Mouse (Mus musculus) lung, adult 2 months (tissue): ENCODE measurements around the gene Itpk1. TPM values are rescaled to one million over a fixed set of nuclear protein-coding genes. Genes with fewer than 3 reads are reported as not detected.

Experiments
- DNase-seq: peaks from one replicate; pipeline ENCODE4 v3.0.0; 2022
- H3K4me1 ChIP-seq: fragments of 200-500 bp; 2 replicates; pipeline ENCODE4 v1.6.1; 2011; ENCODE audit warnings: low read length; ENCODE audit not compliant: control insufficient read depth, insufficient read depth
- H3K4me3 ChIP-seq: fragments of 200-500 bp; replicated peaks from 2 replicates; pipeline ENCODE3; 2011; ENCODE audit warnings: low read depth, mild to moderate bottlenecking, control low read depth, low read length; ENCODE audit errors: extremely low read depth
- CTCF ChIP-seq: fragments of 200-500 bp; IDR thresholded peaks from 2 replicates; pipeline ENCODE4 v1.5.1; 2011; ENCODE audit warnings: mild to moderate bottlenecking, low read length, control low read depth; ENCODE audit not compliant: insufficient read depth
- POLR2A ChIP-seq: fragments of 200-500 bp; IDR thresholded peaks from 2 replicates; pipeline ENCODE4 v1.6.1; 2011; ENCODE audit warnings: low read depth, mild to moderate bottlenecking, control low read depth, low read length, borderline replicate concordance; ENCODE audit errors: extremely low read depth
- WGBS: fragments of 180-500 bp; shearing (Covaris S2); methylation state at CpG from one replicate; pipeline ENCODE4 v1.1.7; 2018; 5-methylcytosine and 5-hydroxymethylcytosine counted together
- polyA plus RNA-seq: library from polyadenylated mRNA; depleted of rRNA; stranded (reverse); fragments of >200 nt; gene quantifications from 2 replicates; pipeline ENCODE4 v1.2.3, GENCODE M21; 2012

Itpk1 gene
- polyA plus RNA-seq, 1 experiment: 26.3 TPM

GRCm38 (mm10) chr12:102697381-102697780 is 7.3 kb downstream of the Itpk1 start:
- peaks cover 3% of the 10 kb centered on the region for H3K4me1 ChIP-seq
- no peak for TF ChIP-seq POLR2A
- no peak for TF ChIP-seq CTCF
- no peak for DNase-seq
- H3K4me3 ChIP-seq: no peak overlapping the region
- 71% methylated on average over 7 of the region's 7 CpGs for WGBS

DNA sequence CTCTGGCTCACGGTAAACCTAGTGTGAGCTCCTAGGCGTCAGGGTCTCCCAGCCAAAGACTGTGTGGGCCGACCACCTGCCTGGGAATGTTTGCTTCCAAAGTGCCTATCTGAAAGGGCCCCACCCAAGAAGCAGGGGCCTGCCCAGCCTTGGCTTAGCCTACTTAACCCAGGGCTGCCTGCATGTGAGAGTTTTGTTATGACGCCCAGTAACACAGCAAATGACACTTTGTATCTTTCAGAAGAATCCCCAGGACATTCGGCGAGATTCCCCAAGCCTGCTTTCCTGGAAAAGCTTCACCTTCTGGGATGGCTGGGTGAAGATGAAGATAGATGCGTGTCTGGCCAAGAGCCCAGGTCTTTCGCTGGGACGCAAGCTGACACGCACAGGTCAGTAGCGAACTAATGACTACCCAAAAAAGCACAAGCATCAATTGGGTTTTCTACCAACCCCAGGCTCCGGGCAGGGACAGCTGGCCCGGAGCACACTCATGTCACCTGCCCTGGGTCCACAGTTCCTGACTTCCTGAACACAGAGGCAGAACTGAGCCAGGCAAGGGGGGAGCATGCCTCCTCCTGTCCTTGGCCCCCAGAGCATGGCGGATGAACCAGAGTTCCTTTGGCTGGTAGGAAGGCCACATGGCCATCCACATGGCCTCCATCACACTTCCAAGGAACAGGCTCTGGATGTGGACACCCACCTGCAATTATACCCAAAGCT is 7.9 kb downstream of the Itpk1 start:
- Histone ChIP-seq H3K4me3 (no peak overlapping the region), H3K4me1 (peaks cover 3% of the 10 kb centered on the region)
- no peak for DNase-seq
- TF ChIP-seq POLR2A (no peak), CTCF (no peak)
- 79% methylated on average over 14 of the region's 14 CpGs for WGBS

DNA sequence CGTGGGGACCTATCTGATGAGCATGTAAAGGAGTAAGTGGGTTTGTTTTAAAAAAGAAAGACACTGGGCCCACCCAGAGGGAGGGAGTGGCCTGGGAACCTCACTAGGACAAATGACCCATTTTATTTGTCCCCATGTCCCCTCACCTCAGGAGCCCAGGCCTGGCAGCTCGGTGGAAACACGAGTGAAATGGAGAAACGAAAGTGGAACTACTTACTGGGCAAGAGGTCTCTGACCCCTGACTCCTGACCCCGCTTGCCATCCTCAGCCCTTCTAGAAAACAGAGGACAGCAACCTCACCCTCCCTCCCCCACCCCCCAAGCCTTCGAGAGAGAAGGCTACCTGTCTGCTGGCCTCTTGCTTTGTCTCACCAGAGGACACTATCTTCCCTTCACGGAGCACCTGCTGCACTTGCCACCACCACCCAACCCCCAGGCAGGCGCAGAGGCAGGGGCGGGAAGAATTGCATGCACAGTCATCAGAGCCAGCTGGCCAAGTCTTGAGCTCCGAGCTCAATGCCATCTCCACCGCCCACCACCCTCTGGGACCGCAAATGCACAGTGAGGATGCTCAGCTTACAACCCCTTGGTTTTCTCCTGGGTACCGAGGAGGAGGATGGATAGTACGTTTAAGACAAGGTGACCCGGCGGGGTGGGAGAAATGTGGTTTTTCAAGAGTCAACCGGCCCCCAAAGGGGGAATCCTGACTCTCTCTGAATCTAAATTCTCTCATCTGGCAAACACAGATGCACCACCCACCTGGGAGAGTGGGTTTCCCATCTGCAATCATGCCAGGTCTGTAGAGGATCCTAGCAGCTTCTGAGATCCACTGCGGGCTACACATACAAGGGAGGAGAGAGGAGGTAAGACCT is 9.1 kb downstream of the Itpk1 start:
- peaks cover 3% of the 10 kb centered on the region for H3K4me1 ChIP-seq

DNA sequence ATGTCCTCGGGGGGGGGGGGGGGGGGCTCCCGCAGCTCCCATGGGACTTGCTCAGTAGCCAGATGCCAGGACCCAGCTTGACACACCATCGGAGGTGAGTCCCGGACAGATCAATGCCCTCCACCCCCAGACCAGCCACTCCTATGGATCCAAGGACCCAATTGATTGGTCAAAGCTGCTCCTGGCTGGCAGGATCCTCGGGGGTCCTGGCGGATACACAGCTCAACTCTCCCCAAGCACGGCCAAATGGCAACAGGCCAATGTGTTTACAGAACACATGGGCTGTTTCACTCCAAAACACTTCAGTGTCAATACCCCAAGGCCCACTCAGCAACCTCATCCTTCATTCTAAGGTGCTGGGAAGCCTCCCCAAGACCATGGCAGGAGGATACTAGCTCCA is 13.0 kb downstream of the Itpk1 start:
- no peak for TF ChIP-seq POLR2A
- no peak for TF ChIP-seq CTCF
- no peak overlapping the region for H3K4me3 ChIP-seq
- no peak for DNase-seq
- WGBS: 60% methylated on average over 6 of the region's 7 CpGs
- H3K4me1 ChIP-seq: peaks cover 8% of the 10 kb centered on the region

More for the DNA sequence above, 9.1 kb downstream of the Itpk1 start:
- DNase-seq: no peak
- no peak overlapping the region for H3K4me3 ChIP-seq
- 68% methylated on average over 18 of the region's 18 CpGs for WGBS
- no peak for TF ChIP-seq POLR2A
- TF ChIP-seq CTCF: no peak

DNA sequence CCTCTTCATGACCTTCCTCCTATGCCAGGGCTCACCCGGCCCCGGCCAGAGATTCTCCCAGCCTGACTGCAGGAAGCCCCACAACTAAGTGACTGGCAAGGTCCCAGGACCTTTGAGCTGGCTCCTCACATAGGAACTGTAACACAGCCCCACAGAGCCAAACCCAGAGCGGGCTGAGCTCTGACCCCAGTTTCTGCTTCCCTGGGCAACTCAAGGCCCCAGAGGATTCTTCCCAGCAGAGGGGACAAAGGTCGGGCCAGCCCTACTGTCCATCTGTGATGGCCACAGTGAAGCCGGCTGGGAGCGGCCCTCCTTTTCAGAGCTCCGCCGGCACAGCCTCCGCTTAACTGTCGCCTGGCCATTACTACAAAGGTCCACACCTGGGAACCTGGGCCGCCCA is 13.6 kb downstream of the Itpk1 start:
- TF ChIP-seq CTCF (no peak), POLR2A (no peak)
- Histone ChIP-seq H3K4me3 (no peak overlapping the region), H3K4me1 (peaks cover 8% of the 10 kb centered on the region)
- WGBS: 57% methylated on average over 11 of the region's 11 CpGs
- DNase-seq: no peak

DNA sequence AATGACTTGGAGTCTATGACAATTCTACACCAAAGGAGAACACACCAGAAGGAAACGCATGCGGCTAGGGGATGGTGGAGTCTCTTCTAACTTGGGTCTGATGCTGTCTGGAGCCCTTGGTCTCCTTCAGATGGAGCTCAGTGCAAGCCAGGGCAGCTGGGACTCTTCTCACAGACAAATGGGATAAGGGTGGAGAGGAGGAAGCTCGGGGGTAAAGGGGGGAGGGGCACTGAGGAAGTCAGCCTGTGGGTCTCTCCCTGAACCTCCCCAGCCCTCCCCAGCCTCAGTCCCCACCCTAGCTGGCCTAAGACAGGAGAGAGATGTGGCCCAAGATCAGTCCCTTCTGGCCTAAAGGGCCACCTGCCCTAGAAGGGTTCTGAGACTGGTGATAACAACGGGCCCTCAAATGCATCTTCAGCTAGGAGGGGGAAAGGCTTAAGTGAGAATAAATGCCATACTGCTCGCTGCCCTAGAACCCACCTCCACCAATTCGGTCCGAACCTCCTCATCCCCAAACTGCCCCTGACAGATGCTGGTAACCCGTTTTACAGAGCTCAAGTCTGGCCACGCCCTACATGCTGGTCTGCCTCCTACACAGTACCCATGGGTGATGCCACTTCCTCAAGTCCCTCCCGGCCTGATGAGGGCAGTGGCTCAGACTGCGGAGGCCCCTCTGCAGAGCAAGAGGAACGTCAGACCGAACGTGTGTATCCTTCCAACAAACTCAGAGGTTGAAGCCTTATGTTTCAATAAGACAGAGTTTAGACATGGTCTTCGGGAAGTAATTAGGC is 14.8 kb downstream of the Itpk1 start:
- WGBS: 67% methylated on average over 15 of the region's 15 CpGs
- TF ChIP-seq POLR2A (peak; percentile 38; the same call in 1 of the 2 replicates), CTCF (no peak)
- no peak for DNase-seq

DNA sequence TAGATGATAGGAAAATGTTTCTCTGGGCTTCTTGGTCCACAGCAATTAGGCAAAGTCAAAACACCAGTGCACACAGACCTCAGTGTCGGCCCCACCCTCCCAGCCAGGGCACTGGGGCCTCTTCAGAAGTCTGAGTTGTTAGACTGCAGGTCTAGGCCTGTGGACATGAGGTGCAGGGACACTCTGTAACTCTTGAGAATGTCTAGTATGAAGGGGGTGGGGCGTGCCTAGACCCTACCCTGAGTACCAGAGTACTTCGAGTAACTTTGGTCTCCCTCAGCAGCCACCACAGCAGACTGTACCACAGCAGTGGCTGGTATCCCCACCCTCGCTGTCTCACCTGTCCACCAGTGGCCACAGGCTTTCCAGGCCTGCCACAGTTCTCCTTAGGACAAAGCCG is 18.4 kb downstream of the Itpk1 start:
- H3K4me1 ChIP-seq: peaks cover 11% of the 10 kb centered on the region
- no peak for DNase-seq
- WGBS: 72% methylated on average over 5 of the region's 5 CpGs
- H3K4me3 ChIP-seq: no peak overlapping the region
- TF ChIP-seq POLR2A: no peak
- TF ChIP-seq CTCF: no peak

More for the DNA sequence above, 14.8 kb downstream of the Itpk1 start:
- no peak overlapping the region for H3K4me3 ChIP-seq
- H3K4me1 ChIP-seq: peaks cover 10% of the 10 kb centered on the region

DNA sequence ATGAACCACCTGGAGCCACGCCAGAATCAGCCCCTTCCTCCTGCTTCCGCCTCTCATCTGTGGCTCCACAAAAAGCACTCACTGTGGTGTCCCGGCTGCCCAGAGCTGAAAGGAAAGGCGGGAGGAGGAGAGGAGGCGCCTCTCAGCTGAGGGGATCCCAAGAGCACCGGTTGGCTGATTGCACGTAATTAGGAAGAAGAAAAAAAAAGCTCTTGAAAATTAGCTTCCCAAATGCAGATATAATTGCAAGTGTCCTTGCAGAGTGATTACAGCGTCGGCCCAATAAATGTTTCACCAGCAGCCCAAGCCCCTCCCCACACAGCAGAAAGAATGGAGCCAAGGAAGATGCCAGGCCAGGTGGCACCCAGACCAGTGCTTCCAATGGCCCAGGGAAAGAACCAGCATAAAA is 19.2 kb downstream of the Itpk1 start:
- DNase-seq: no peak
- no peak for TF ChIP-seq CTCF
- Histone ChIP-seq H3K4me3 (no peak overlapping the region), H3K4me1 (peaks cover 11% of the 10 kb centered on the region)
- 54% methylated on average over 9 of the region's 9 CpGs for WGBS

DNA sequence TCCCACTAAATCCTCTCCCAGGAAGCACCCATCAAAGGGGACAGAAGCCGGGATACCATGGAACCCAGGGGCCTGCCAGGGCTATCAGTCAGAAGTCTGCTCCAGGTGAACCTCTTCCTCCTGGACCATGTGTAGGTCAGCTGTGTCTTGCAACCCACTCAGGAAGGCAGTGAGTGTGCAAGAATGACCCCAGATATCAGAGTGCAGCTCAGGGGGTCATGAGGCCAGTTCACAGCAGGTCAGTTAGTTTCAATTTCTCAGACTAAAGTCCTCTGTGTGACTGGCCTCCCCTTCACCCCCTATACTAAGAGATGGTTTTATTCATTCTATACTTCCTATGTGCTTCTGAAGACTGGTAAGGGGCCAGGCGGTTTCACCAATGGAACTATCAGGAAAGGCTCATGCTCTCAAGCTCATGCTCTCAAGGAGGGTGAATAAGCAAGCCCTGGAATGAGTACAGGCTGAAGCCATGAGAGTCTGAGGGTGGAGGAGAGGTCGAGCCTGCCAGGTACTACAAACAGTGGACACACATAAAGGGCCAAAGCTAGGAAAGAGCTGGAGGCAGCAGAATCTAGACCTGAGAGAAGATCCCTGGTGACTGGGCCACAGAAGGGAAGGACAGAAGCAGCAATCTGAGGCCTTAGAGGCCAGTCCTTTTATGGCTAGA is 19.9 kb downstream of the Itpk1 start:
- Histone ChIP-seq H3K4me3 (no peak overlapping the region), H3K4me1 (peaks cover 7% of the 10 kb centered on the region)
- DNase-seq: no peak
- no peak for TF ChIP-seq CTCF
- no peak for TF ChIP-seq POLR2A
- WGBS: 57% methylated on average over 3 of the region's 3 CpGs
